Mouse (Mus musculus) hindbrain, embryonic 13.5 days (tissue): ENCODE results near the gene Syt7. TPM values are rescaled to one million over a fixed set of nuclear protein-coding genes. Genes with fewer than 3 reads are reported as not detected.

Experiments used
- ATAC-seq: fragments of 200-750 bp; cut with Nextera tagmentation; 2 replicates; pipeline ENCODE4 v1.8.0; 2017; ENCODE audit warnings: moderate TSS enrichment; ENCODE audit not compliant: low FRiP score
- H3K27ac ChIP-seq: fragments of 300-500 bp; sonication (generic); 2 replicates; pipeline ENCODE4 v1.5.1; 2015; ENCODE audit warnings: inconsistent platforms, mild to moderate bottlenecking, moderate library complexity
- H3K27me3 ChIP-seq: fragments of 300-500 bp; sonication (generic); 2 replicates; pipeline ENCODE4 v1.6.1; 2015; ENCODE audit warnings: mild to moderate bottlenecking, inconsistent platforms
- H3K36me3 ChIP-seq: fragments of 300-500 bp; sonication (generic); 2 replicates; pipeline ENCODE4 v1.6.1; 2015; ENCODE audit warnings: mild to moderate bottlenecking, inconsistent platforms
- H3K4me1 ChIP-seq: fragments of 300-500 bp; sonication (generic); replicated peaks from 2 replicates; pipeline ENCODE4 v1.6.1; 2015; ENCODE audit warnings: inconsistent platforms
- H3K4me2 ChIP-seq: fragments of 300-500 bp; sonication (generic); 2 replicates; pipeline ENCODE4 v1.6.1; 2015; ENCODE audit warnings: inconsistent platforms, mild to moderate bottlenecking, moderate library complexity
- H3K4me3 ChIP-seq: fragments of 300-500 bp; sonication (generic); 2 replicates; pipeline ENCODE4 v1.5.1; 2015; ENCODE audit warnings: mild to moderate bottlenecking, inconsistent platforms
- H3K9ac ChIP-seq: fragments of 300-500 bp; sonication (generic); 2 replicates; pipeline ENCODE4 v1.6.1; 2015; ENCODE audit warnings: mild to moderate bottlenecking, inconsistent platforms
- H3K9me3 ChIP-seq: fragments of 300-500 bp; sonication (generic); 2 replicates; pipeline ENCODE4 v1.6.1; 2016; ENCODE audit warnings: inconsistent platforms
- WGBS: fragments of 180-500 bp; shearing (Covaris S2); methylation state at CpG from one replicate; pipeline ENCODE4 v1.1.7; 2015; 5-methylcytosine and 5-hydroxymethylcytosine counted together
- polyA plus RNA-seq: library from polyadenylated mRNA; unstranded; fragments of >200 nt; fragmentation: Nextera tagmentation; extraction: Ambion mirVana; gene quantifications from 2 replicates; pipeline ENCODE4 v1.2.1, GENCODE M21; 2015

The Syt7 gene
- polyA plus RNA-seq, 1 experiment from 2014 or later, result 8.4 TPM

GRCm38 (mm10) chr19:10404424-10404823 lies 15.5 kb downstream of the Syt7 start:
- H3K4me3 ChIP-seq, result no peak overlapping the region
- no peak overlapping the region for H3K9ac ChIP-seq
- no peak overlapping the region for H3K4me2 ChIP-seq
- WGBS, result 73% methylated on average over 10 of the region's 10 CpGs
- no peaks in the 10 kb centered on the region for H3K9me3 ChIP-seq
- H3K27me3 ChIP-seq, result 0 out of 2 replicates have a peak, but pooled peaks cover 4% of the 10 kb centered on the region
- H3K36me3 ChIP-seq, result no peaks in the 10 kb centered on the region
- no peak for ATAC-seq
- H3K27ac ChIP-seq, result 0 out of 2 replicates have a peak overlapping the region, but pooled peaks have one; percentile 14
- peaks cover 39% of the 10 kb centered on the region for H3K4me1 ChIP-seq

DNA sequence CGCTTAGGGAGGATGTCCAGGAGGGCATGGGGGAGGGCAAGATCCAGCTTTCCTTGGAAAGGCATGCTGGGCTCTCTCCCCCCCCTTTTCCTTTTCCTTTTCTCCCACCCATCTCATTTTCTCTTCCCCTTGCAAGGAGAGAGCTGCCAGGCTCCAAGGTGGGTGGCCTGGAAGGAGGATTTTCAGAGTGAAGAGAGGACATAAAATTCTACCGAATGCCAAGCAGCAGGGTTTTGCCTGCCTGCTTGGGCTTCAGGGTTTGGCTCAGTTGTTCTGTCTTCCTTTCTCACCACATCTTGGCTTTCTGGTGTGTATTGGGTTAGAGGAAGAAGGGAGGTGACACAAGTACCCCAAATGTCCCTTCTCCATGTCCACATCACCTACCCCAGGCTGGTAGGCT lies 16.0 kb downstream of the Syt7 start:
- no peaks in the 10 kb centered on the region for H3K36me3 ChIP-seq
- H3K27me3 ChIP-seq, result 0 out of 2 replicates have a peak, but pooled peaks cover 4% of the 10 kb centered on the region
- ATAC-seq, result no peak
- no peaks in the 10 kb centered on the region for H3K9me3 ChIP-seq
- H3K4me1 ChIP-seq, result peaks cover 43% of the 10 kb centered on the region
- WGBS, result 63% methylated on average over 2 of the region's 2 CpGs
- H3K9ac ChIP-seq, result 0 out of 2 replicates have a peak overlapping the region, but pooled peaks have one; percentile 13
- H3K4me2 ChIP-seq, result no peak overlapping the region
- no peak overlapping the region for H3K27ac ChIP-seq
- H3K4me3 ChIP-seq, result no peak overlapping the region

GRCm38 (mm10) chr19:10413701-10414242 lies 24.9 kb downstream of the Syt7 start:
- WGBS, result under 1% methylated on average over 16 of the region's 19 CpGs
- Histone ChIP-seq H3K27ac (peak overlapping the region; percentile 58), H3K27me3 (peaks cover 4% of the 10 kb centered on the region; the same call in 1 of the 2 replicates), H3K9me3 (no peaks in the 10 kb centered on the region), H3K9ac (peak overlapping the region; percentile 56; the same call in 1 of the 2 replicates), H3K4me2 (peak overlapping the region; percentile 50), H3K4me3 (peak overlapping the region; percentile 31), H3K4me1 (peaks cover 49% of the 10 kb centered on the region), H3K36me3 (peaks cover 6% of the 10 kb centered on the region)
- ATAC-seq, result peak; percentile 80

DNA sequence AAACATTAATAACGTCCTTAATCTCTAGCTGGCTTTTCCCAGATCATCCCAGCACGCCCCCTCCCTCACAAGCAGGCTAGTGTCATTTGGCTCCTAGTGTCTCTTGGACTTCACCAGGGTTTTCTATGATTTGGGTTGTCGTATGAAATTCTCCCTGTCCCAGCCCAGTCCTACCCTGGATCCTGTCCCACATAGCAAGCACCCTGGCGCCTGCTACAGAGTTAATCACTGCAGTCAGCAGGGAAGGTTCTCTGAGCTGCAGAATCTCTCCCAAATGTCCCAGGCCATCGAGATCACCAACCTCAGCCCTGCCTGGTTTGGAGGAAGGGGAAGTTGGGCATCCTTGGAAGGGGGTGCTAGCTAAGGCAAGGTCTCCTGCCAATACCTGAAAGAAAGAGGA lies 26.6 kb downstream of the Syt7 start:
- Histone ChIP-seq H3K27ac (no peak overlapping the region), H3K4me1 (peaks cover 37% of the 10 kb centered on the region)
- ATAC-seq, result no peak

DNA sequence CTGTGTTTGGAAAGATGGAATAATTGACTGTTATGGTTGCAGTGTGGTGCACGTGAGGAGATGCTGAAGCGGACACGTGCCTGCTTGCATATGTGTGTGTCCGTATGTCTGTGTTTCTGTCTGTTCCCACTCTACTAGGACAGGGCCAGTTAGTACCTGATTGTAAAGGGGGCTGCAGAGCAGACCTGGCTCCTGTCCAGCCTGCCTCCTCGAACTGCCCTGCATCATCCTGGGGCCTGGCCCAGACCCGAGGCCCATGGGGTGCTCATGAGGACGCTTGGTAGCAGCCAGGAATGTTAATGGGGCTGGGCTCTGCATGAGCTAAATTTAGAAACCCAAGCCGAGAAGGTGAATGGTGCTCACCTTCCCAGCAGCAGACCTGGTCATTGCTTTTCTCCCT lies 28.0 kb downstream of the Syt7 start:
- WGBS, result 64% methylated on average over 8 of the region's 8 CpGs
- no peak overlapping the region for H3K27ac ChIP-seq
- peaks cover 36% of the 10 kb centered on the region for H3K4me1 ChIP-seq
- ATAC-seq, result no peak
- H3K9me3 ChIP-seq, result no peaks in the 10 kb centered on the region
- H3K36me3 ChIP-seq, result peaks cover 6% of the 10 kb centered on the region
- no peak overlapping the region for H3K4me2 ChIP-seq
- 0 out of 2 replicates have a peak overlapping the region, but pooled peaks have one; percentile 11 for H3K9ac ChIP-seq
- H3K4me3 ChIP-seq, result no peak overlapping the region
- peaks cover 23% of the 10 kb centered on the region for H3K27me3 ChIP-seq

More for the DNA sequence above, 26.6 kb downstream of the Syt7 start:
- H3K9ac ChIP-seq, result no peak overlapping the region
- 82% methylated on average over 5 of the region's 5 CpGs for WGBS
- H3K27me3 ChIP-seq, result peaks cover 11% of the 10 kb centered on the region; the same call in 1 of the 2 replicates
- no peaks in the 10 kb centered on the region for H3K9me3 ChIP-seq
- H3K36me3 ChIP-seq, result peaks cover 6% of the 10 kb centered on the region
- no peak overlapping the region for H3K4me3 ChIP-seq
- H3K4me2 ChIP-seq, result no peak overlapping the region

DNA sequence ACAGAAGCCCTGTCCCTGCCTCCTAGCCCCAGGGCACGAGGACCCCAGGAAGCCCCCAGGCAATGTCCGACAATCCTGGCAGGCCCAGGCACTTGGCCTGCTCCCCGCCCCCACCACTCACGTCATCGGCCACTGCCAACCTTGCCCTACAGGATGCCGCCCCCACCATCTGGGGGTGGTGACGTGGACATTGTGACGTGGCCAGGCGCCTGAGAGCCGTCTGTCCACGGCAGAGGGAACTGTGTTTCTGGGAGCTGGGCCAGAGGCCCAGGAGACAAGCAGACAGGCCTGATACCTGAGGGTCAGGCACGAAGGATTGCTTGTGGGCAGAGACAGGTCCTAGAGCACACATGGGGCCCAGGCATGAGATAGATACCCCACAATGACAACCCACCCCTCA lies 28.5 kb downstream of the Syt7 start:
- H3K27ac ChIP-seq, result no peak overlapping the region
- H3K4me2 ChIP-seq, result no peak overlapping the region
- ATAC-seq, result no peak
- no peaks in the 10 kb centered on the region for H3K9me3 ChIP-seq
- H3K36me3 ChIP-seq, result peaks cover 6% of the 10 kb centered on the region
- H3K27me3 ChIP-seq, result peaks cover 24% of the 10 kb centered on the region
- no peak overlapping the region for H3K9ac ChIP-seq
- no peak overlapping the region for H3K4me3 ChIP-seq
- 75% methylated on average over 12 of the region's 12 CpGs for WGBS
- H3K4me1 ChIP-seq, result peaks cover 41% of the 10 kb centered on the region

DNA sequence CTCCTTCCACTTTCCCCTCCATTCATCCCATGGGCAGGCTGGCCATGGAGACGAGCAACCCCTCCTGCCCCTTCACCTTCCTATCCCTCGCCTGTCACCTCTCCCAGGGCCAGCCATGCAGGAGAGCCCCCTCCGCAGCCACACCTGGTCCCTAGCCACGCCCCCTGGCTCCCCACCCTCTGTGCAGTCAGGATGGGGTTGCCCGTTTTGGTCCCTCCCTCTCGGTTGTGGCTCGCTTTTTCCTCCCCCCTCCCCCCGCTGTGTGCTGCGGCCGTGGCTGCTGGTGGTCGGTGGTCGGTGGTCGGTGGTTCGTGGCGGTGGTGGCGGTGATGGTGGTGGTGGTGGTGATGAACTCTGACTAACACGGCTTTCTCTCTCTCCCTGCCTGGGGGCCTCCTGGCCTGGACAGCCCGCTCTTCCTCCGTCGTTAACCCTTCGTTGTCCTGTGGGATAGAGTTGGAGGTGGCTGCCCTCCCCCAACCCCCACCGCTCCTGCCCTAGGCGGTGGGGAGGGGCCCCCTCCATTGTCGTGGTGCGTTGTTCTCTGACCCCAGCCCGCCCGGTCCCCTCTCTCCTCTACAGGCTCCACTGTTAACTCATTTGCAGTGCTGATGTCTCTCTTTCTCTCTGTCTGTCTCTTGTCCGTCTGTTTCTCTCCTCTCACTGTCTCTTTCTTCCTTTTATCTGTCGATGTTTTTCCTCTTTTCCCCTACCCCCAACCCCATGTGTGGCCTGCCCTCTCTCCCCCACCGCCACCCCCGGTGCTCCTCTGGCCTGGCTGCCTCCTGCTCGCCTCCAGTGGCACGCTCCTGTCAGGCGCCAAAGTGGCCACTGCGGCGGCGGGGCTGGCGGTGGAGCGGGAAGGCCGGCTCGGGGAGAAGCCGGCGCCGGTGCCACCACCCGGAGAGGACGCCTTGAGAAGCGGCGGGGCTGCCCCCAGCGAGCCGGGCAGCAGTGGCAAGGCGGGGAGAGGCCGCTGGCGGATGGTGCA lies 33.4 kb downstream of the Syt7 start:
- Histone ChIP-seq H3K4me3 (peak overlapping the region; percentile 27), H3K4me1 (peaks cover 39% of the 10 kb centered on the region), H3K4me2 (peak overlapping the region; percentile 51), H3K9ac (peak overlapping the region; percentile 58), H3K27ac (no peak overlapping the region), H3K27me3 (peaks cover 54% of the 10 kb centered on the region), H3K36me3 (peaks cover 7% of the 10 kb centered on the region), H3K9me3 (no peaks in the 10 kb centered on the region)
- peak; percentile 29; the same call in 1 of the 2 replicates for ATAC-seq
- 2% methylated on average over 50 of the region's 53 CpGs for WGBS

- no peaks in the 10 kb centered on the region for H3K9me3 ChIP-seq
- no peak for ATAC-seq
- peaks cover 4% of the 10 kb centered on the region; the same call in 1 of the 2 replicates for H3K36me3 ChIP-seq
- peaks cover 43% of the 10 kb centered on the region for H3K4me1 ChIP-seq
- H3K27me3 ChIP-seq, result peaks cover 46% of the 10 kb centered on the region
- no peak overlapping the region for H3K9ac ChIP-seq
- no peak overlapping the region for H3K4me2 ChIP-seq
- no peak overlapping the region for H3K27ac ChIP-seq
- 61% methylated on average over 1 of the region's 1 CpGs for WGBS
- no peak overlapping the region for H3K4me3 ChIP-seq
Measured at GRCm38 (mm10) chr19:10424751-10425150, 35.9 kb downstream of the Syt7 start.

GRCm38 (mm10) chr19:10425484-10426270 lies 36.8 kb downstream of the Syt7 start:
- no peak overlapping the region for H3K27ac ChIP-seq
- H3K36me3 ChIP-seq, result peaks cover 4% of the 10 kb centered on the region; the same call in 1 of the 2 replicates
- H3K9me3 ChIP-seq, result no peaks in the 10 kb centered on the region
- ATAC-seq, result no peak
- H3K9ac ChIP-seq, result 0 out of 2 replicates have a peak overlapping the region, but pooled peaks have one; percentile 39
- H3K4me3 ChIP-seq, result no peak overlapping the region
- 39% methylated on average over 13 of the region's 13 CpGs for WGBS
- H3K4me2 ChIP-seq, result no peak overlapping the region
- H3K4me1 ChIP-seq, result peaks cover 43% of the 10 kb centered on the region
- peaks cover 41% of the 10 kb centered on the region for H3K27me3 ChIP-seq

DNA sequence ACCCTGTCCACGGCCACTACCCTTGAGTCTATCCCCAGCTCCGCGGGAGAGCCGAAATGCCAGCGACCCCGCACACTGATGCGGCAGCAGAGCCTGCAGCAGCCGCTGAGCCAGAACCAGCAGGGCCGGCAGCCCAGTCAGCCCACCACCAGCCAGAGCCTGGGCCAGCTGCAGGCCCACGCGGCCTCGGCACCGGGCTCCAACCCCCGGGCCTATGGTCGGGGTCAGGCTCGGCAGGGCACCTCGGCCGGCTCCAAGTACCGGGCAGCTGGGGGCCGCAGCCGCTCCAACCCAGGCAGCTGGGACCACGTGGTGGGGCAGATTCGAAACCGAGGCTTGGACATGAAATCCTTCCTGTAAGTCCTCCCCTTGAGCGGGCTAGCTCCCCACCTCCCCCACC lies 37.4 kb downstream of the Syt7 start:
- ATAC-seq, result no peak
- Histone ChIP-seq H3K27ac (no peak overlapping the region), H3K4me2 (no peak overlapping the region), H3K9ac (0 out of 2 replicates have a peak overlapping the region, but pooled peaks have one; percentile 39), H3K4me3 (no peak overlapping the region), H3K27me3 (peaks cover 37% of the 10 kb centered on the region), H3K9me3 (no peaks in the 10 kb centered on the region), H3K36me3 (peaks cover 4% of the 10 kb centered on the region; the same call in 1 of the 2 replicates), H3K4me1 (peaks cover 40% of the 10 kb centered on the region)
- 37% methylated on average over 25 of the region's 25 CpGs for WGBS

GRCm38 (mm10) chr19:10426793-10427192 lies 37.9 kb downstream of the Syt7 start:
- Histone ChIP-seq H3K4me3 (no peak overlapping the region), H3K9ac (no peak overlapping the region), H3K36me3 (peaks cover 4% of the 10 kb centered on the region; the same call in 1 of the 2 replicates), H3K4me2 (no peak overlapping the region), H3K27ac (no peak overlapping the region), H3K9me3 (no peaks in the 10 kb centered on the region), H3K27me3 (peaks cover 33% of the 10 kb centered on the region), H3K4me1 (peaks cover 38% of the 10 kb centered on the region)
- no peak for ATAC-seq
- WGBS, result 46% methylated on average over 6 of the region's 6 CpGs
